Mouse (Mus musculus) liver, embryonic 13.5 days (tissue): ENCODE measurements around the gene Il23a. TPM values are rescaled to one million over a fixed set of nuclear protein-coding genes. Genes with fewer than 3 reads are reported as not detected.
"Not testable (repeated sequence)": the region's sequence is repeated elsewhere in the genome, so short reads cannot be mapped to it uniquely, and the experiment has no call there.

Experiments
- ATAC-seq: fragments of 200-750 bp; cut with Nextera tagmentation; 2 replicates; pipeline ENCODE4 v1.8.0; 2017; ENCODE audit warnings: low read depth, mild to moderate bottlenecking, moderate number of reproducible peaks, moderate library complexity
- DNase-seq: peaks from one replicate; pipeline ENCODE4 v3.0.0; 2022
- H3K27ac ChIP-seq: fragments of 300-500 bp; sonication (generic); 2 replicates; pipeline ENCODE4 v1.5.1; 2015; ENCODE audit warnings: moderate library complexity, mild to moderate bottlenecking, inconsistent platforms
- H3K27me3 ChIP-seq: fragments of 300-500 bp; sonication (generic); 2 replicates; pipeline ENCODE4 v1.6.1; 2015; ENCODE audit warnings: mild to moderate bottlenecking, inconsistent platforms
- H3K36me3 ChIP-seq: fragments of 300-500 bp; sonication (generic); 2 replicates; pipeline ENCODE4 v1.6.1; 2015; ENCODE audit warnings: mild to moderate bottlenecking, inconsistent platforms
- H3K4me1 ChIP-seq: fragments of 300-500 bp; sonication (generic); replicated peaks from 2 replicates; pipeline ENCODE4 v1.6.1; 2015; ENCODE audit warnings: inconsistent platforms
- H3K4me2 ChIP-seq: fragments of 300-500 bp; sonication (generic); 2 replicates; pipeline ENCODE4 v1.6.1; 2015; ENCODE audit warnings: inconsistent platforms, mild to moderate bottlenecking, moderate library complexity
- H3K4me3 ChIP-seq: fragments of 300-500 bp; sonication (generic); replicated peaks from 2 replicates; pipeline ENCODE4 v1.5.1; 2015; ENCODE audit warnings: mild to moderate bottlenecking, inconsistent platforms
- H3K9ac ChIP-seq: fragments of 300-500 bp; sonication (generic); 2 replicates; pipeline ENCODE4 v1.6.1; 2015; ENCODE audit warnings: mild to moderate bottlenecking, inconsistent platforms
- H3K9me3 ChIP-seq: fragments of 300-500 bp; sonication (generic); replicated peaks from 2 replicates; pipeline ENCODE4 v1.6.1; 2016; ENCODE audit warnings: inconsistent platforms
- WGBS: fragments of 180-500 bp; shearing (Covaris S2); methylation state at CpG from one replicate; pipeline ENCODE4 v1.1.7; 2015; ENCODE audit not compliant: insufficient replicate concordance; 5-methylcytosine and 5-hydroxymethylcytosine counted together
- polyA plus RNA-seq: library from polyadenylated mRNA; unstranded; fragments of >200 nt; fragmentation: Nextera tagmentation; extraction: Ambion mirVana; gene quantifications from 2 replicates; pipeline ENCODE4 v1.2.1, GENCODE M21; 2015

Il23a gene
- polyA plus RNA-seq, 1 experiment from 2014 or later: not detected

DNA sequence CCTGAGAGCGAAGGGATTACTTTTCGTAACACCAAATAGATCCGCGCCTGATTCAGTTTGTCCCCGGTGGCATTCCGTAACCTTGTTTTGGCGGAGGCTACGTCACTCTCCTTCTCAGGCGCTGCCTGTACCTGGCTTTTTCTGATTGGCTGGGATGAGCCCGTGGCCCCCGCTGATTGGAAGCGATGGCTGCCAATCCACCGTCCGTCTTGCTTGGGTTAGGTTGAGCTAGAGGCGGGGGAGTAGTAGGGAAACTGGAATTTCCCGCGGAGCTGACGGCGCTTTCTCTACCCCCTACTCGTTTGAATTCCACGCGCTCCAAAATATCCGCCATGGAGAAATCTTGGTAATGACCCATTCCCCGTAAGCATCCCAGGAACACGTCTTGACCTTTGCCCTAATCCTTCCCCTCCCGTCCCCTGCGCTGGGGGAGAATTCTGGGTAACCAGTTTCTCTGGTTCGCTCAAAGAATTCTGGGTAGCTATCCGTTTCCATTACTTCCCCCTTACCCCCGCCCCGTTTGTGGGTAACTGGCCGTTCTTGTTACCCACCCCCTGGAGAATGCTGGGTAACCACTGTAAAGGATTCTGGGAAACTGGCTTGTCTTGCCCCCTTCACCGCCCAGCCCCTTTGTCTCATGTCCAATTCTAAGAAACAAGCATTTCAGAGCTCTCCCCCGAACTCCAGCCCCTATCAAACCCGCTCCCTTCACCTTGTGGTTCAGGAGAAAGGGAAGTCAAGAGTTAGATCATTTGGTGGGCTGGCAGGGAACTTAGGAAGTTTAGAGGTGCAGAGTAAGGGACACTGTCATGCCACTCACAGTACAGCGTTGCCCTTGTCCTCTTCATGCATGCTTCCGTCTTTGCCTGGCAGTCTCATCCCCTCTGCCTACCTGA is 4.8 kb upstream of the Il23a start, which contains the start of gene Pan2:
Gene Pan2, plus strand, starts transcription at position 210 of the 896 bp plus-strand sequence.
- ATAC-seq: peak; percentile 98
- peak; percentile 99 for DNase-seq
- Histone ChIP-seq H3K27me3 (no peaks in the 10 kb centered on the region), H3K27ac (peak within 1 kb of the TSS; percentile 92), H3K4me3 (peak within 1 kb of the TSS; percentile 72), H3K9me3 (no peaks in the 10 kb centered on the region), H3K36me3 (peaks cover 9% of the 10 kb centered on the region), H3K4me2 (peak within 1 kb of the TSS; percentile 81), H3K4me1 (peaks cover 32% of the 10 kb centered on the region), H3K9ac (peak within 1 kb of the TSS; percentile 90)
- WGBS: under 1% methylated on average over 37 of the region's 37 CpGs

DNA sequence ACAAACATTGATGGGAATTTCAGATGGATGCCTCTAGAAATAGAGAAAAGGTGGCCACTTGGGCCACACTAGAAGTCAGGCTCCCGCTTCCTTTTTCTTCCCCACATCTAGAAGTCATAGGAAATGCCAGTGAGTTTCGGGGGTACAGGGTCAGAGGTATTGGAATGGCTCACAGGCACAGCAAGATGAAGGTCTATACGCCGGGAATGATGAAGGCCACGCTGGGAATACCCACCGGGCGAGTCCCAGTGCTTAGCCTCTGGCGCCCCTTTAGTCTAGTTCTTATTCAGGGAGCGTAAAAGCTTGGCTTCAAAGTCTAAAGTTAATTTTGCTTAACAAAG is 4.2 kb upstream of the Il23a start:
- no peaks in the 10 kb centered on the region; the same call in 1 of the 2 replicates for H3K27me3 ChIP-seq
- 2% methylated on average over 9 of the region's 9 CpGs for WGBS
- H3K9me3 ChIP-seq: no peaks in the 10 kb centered on the region
- ATAC-seq (peak; percentile 24; the same call in 1 of the 2 replicates), DNase-seq (no peak)
- peak overlapping the region; percentile 92 for H3K27ac ChIP-seq
- H3K4me1 ChIP-seq: peaks cover 35% of the 10 kb centered on the region
- peak overlapping the region; percentile 90 for H3K9ac ChIP-seq
- H3K4me3 ChIP-seq: peak overlapping the region; percentile 72
- peaks cover 3% of the 10 kb centered on the region; the same call in 1 of the 2 replicates for H3K36me3 ChIP-seq
- peak overlapping the region; percentile 81 for H3K4me2 ChIP-seq

DNA sequence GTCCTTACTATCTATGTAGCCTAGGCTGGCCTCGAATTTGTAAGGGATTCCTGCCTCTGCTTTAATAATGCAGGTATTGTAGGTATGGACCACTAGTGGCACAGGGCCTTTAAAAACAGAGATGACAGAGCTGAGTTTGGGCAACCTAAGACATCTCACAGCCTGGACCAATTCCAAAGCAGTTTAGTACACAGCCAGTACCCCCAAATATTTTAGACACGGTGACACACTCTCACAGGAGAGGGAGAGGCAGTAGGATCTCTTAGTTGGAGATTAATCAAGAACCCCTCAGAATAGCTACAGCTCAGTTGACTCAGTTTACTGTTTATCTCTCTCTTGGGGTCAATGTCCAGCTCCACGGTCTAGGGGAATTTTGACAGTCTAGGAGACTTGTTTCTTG is 3.8 kb upstream of the Il23a start:
- WGBS: 21% methylated on average over 3 of the region's 3 CpGs
- ATAC-seq (no peak), DNase-seq (no peak)
- Histone ChIP-seq H3K9ac (peak overlapping the region; percentile 90), H3K27ac (peak overlapping the region; percentile 92), H3K36me3 (peaks cover 3% of the 10 kb centered on the region; the same call in 1 of the 2 replicates), H3K9me3 (no peaks in the 10 kb centered on the region), H3K4me3 (peak overlapping the region; percentile 72), H3K4me2 (peak overlapping the region; percentile 81), H3K4me1 (peaks cover 37% of the 10 kb centered on the region), H3K27me3 (no peaks in the 10 kb centered on the region; the same call in 1 of the 2 replicates)

DNA sequence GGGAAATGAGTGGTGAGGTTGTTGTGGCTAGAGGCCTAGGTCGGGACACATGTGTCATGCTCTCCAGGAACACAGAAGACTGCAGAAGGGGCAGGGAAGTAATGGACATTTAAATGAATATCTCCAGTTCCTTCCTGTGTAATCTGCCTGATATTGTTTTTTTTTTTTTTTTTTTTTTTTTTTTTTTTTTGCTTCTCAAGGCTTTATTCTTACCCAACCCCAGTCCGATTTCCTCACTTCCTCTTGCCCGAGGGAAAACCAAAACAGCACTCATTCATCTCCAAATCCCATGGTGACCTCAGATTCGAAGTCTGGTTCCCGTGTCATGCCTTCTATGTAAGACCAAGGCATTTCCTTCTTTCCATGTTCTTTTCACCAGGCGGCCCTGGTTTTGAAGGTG is 309 bp downstream of the Il23a start:
- Histone ChIP-seq H3K9me3 (no peaks in the 10 kb centered on the region), H3K27ac (no peak overlapping the region), H3K4me2 (no peak overlapping the region), H3K27me3 (no peaks in the 10 kb centered on the region; the same call in 1 of the 2 replicates), H3K4me1 (peaks cover 22% of the 10 kb centered on the region), H3K9ac (no peak overlapping the region), H3K4me3 (no peak overlapping the region), H3K36me3 (no peaks in the 10 kb centered on the region)
- DNase-seq (no peak), ATAC-seq (no peak)
- 51% methylated on average over 6 of the region's 6 CpGs for WGBS

DNA sequence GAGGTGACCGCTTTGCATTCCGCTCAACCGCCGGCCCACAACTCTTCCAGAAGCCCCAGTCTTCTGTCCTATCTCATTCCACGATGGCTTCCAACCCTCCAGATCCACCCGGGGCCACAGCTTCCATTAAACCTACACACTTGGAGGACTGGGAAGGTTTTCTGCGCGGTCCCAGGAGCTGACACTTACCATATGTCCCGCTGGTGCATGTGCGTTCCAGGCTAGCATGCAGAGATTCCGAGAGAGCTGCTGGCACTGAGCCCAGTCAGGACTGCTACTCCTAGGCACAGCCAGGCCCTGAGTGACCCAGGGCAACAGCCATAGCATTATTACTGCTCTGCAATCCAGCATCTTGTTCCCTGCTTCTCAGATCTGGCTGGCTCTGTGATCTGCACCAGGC is 930 bp downstream of the Il23a start:
- H3K4me2 ChIP-seq: no peak overlapping the region
- no peak overlapping the region for H3K27ac ChIP-seq
- H3K9ac ChIP-seq: no peak overlapping the region
- H3K4me3 ChIP-seq: no peak overlapping the region
- H3K4me1 ChIP-seq: peaks cover 22% of the 10 kb centered on the region
- no peaks in the 10 kb centered on the region for H3K9me3 ChIP-seq
- H3K36me3 ChIP-seq: no peaks in the 10 kb centered on the region; the same call in 1 of the 2 replicates
- 75% methylated on average over 11 of the region's 11 CpGs for WGBS
- DNase-seq (no peak), ATAC-seq (no peak; the same call in 1 of the 2 replicates)
- no peaks in the 10 kb centered on the region; the same call in 1 of the 2 replicates for H3K27me3 ChIP-seq

DNA sequence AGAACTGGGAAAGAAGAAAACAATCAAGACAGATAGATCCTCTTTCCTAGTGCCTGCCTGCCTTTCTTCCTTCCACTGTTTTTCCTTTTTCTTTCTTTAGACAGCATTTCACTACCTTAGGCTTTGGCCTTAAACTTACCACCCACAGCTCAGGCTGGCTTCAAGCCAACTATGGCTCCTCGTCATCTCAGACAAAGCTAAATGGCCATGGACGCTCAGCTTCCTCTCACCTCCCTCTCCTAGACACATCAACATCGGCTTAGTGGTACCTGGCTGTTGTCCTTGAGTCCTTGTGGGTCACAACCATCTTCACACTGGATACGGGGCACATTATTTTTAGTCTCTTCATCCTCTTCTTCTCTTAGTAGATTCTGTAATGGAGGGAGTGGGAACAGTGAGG is 1.3 kb downstream of the Il23a start:
- Histone ChIP-seq H3K4me2 (no peak overlapping the region), H3K4me3 (no peak overlapping the region), H3K9me3 (no peaks in the 10 kb centered on the region), H3K36me3 (peaks cover 4% of the 10 kb centered on the region; the same call in 1 of the 2 replicates), H3K9ac (no peak overlapping the region), H3K27ac (no peak overlapping the region), H3K27me3 (no peaks in the 10 kb centered on the region; the same call in 1 of the 2 replicates), H3K4me1 (peaks cover 18% of the 10 kb centered on the region)
- ATAC-seq (no peak), DNase-seq (no peak)
- 72% methylated on average over 4 of the region's 4 CpGs for WGBS

DNA sequence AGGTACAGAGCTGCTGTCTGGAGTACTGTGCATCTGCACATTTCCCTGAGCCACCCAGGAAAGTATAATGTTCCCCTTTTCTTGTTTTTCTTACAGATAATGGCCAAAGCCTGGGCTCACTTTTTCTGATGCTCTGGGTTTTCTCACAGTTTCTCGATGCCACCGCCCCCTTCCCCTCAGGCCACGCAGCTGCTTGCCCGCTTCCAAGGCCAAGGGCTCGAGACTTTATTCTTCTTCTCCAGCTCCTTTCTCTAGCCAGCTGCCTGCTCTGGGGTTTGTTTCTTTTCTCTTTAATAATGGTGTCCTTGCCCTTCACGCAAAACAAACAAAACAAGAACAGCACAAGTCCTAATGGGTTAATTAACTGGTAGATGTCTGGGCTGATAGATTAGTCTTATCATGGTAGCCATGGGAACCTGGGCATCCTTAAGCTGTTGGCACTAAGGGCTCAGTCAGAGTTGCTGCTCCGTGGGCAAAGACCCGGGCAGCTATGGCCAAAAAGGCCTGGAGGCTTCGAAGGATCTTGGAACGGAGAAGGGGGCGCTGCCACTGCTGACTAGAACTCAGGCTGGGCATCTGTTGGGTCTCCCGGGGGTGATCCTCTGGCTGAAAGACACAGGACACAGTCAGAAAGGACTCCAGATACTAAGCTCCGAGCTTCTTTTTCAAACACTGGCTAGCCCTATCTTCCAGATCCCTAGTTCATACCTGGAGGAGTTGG is 2.0 kb downstream of the Il23a start:
- 70% methylated on average over 13 of the region's 13 CpGs for WGBS
- Histone ChIP-seq H3K4me3 (no peak overlapping the region), H3K27me3 (no peaks in the 10 kb centered on the region; the same call in 1 of the 2 replicates), H3K9me3 (no peaks in the 10 kb centered on the region), H3K27ac (no peak overlapping the region), H3K4me1 (peaks cover 14% of the 10 kb centered on the region), H3K4me2 (no peak overlapping the region), H3K36me3 (peaks cover 10% of the 10 kb centered on the region), H3K9ac (no peak overlapping the region)
- DNase-seq (no peak), ATAC-seq (no peak)

DNA sequence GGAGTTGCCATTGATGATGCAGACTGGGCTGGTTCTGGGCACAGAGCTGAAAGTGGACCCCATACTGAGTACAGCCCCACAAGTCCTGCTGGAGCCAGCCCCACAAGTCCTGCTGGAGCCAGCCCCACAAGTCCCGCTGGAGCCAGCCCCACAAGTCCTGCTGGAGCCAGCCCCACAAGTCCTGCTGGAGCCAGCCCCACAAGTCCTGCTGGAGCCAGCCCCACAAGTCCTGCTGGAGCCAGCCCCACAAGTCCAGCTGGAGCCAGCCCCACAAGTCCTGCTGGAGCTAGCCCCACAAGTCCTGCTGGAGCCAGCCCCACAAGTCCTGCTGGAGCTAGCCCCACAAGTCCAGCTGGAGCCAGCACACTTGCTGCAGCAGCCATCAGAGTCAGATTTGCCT is 8.0 kb downstream of the Il23a start:
- not testable (repeated sequence) for H3K27me3 ChIP-seq, H3K27ac ChIP-seq, DNase-seq, H3K4me3 ChIP-seq, ATAC-seq, H3K9me3 ChIP-seq, H3K4me1 ChIP-seq, H3K9ac ChIP-seq, H3K4me2 ChIP-seq
- peaks cover 50% of the 10 kb centered on the region for H3K36me3 ChIP-seq
- WGBS: 64% methylated on average over 1 of the region's 1 CpGs

DNA sequence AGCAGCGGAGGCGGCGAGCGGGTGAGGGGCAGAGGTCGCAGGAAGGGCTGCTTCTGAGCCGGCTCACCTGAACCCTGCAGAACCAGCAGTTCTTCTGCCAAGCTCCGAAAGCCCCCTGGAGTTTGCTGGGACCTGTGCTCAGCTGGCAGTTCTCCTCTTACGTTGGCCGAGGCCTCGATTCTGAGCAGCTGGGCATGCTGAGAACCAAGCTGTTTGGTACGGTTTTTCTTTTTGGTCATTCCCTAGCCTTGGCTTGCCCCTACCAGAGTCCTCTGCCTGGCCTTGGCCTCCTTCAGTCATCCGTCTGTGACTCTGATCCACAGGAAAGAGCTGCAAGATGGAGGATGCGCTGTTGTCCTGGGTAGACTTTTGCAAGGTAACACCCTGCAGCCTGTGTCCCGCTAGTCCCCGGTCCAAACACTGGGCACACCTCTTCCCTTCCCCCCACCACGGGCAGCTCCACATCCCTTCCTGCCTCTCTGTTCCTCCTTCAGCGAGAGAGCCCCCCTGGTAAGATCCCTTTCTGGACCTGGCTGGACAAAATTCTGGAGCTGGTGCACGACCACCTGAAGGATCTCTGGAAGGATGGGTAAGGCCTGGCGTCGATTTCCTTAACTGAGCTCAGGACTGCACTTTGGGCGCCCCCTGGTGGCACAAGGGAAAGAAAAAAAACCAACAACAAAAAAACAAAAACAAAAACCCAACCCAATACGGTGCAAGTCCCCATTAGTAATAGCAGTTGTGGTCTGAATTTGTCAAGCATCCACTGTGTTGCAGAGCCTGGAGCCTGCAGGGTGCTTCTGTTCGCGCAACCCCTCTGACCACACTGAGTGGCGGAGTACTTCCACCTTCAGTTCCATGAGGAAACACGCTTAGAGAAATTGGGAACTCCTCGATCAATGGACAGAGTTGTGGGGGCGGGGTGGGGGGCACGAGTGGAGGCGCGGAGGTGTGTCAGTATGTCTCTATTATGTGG is 14.7 kb downstream of the Il23a start:
- DNase-seq (peak; percentile 48), ATAC-seq (no peak)
- H3K4me2 ChIP-seq: no peak overlapping the region
- no peak overlapping the region for H3K9ac ChIP-seq
- peaks cover 73% of the 10 kb centered on the region for H3K36me3 ChIP-seq
- H3K27ac ChIP-seq: no peak overlapping the region
- no peaks in the 10 kb centered on the region for H3K9me3 ChIP-seq
- H3K4me3 ChIP-seq: no peak overlapping the region
- H3K4me1 ChIP-seq: no peaks in the 10 kb centered on the region
- H3K27me3 ChIP-seq: no peaks in the 10 kb centered on the region
- 62% methylated on average over 31 of the region's 31 CpGs for WGBS

DNA sequence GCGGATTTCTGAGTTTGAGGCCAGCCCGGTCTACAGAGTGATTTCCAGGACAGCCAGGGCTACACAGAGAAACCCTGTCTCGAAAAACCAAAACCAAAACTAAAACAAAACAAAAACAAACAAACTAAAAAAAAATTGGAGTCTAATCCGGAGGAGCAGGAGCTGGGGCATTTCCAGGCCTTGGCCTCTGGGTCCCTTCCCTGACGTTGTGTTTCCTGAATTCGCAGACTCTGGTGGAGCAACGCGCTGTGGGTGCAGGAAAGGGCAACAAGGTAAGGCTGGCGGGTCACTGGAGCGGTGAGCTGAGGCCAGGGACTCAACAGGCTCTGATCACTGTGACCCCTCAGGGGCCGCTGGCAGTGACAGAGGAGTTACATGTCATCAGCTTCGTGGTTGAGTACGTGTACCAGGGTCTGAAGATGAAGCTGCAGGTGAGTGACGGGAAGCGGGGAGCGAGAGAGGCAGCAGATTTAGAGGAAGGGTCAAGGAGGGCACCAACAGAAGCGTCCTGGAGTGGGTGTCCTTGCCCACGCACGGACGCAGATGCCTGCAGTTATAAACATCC is 15.6 kb downstream of the Il23a start:
- no peak for DNase-seq
- Histone ChIP-seq H3K9ac (no peak overlapping the region), H3K27me3 (no peaks in the 10 kb centered on the region), H3K4me2 (no peak overlapping the region), H3K4me3 (no peak overlapping the region), H3K4me1 (no peaks in the 10 kb centered on the region), H3K36me3 (peaks cover 72% of the 10 kb centered on the region), H3K9me3 (no peaks in the 10 kb centered on the region), H3K27ac (no peak overlapping the region)
- ATAC-seq: no peak
- 86% methylated on average over 20 of the region's 20 CpGs for WGBS
